Mouse (Mus musculus) kidney, adult 2 months (tissue): ENCODE measurements at regions not wholly inside any gene's neighbourhood (a gene's known extent, or its start where the extent isn't known, plus 50 kb on each side); places are given as distances from the start of the nearest gene placed in this dataset.

Source experiments
- CTCF ChIP-seq: fragments of 200-500 bp; conservative IDR thresholded peaks from 2 replicates; pipeline ENCODE4 v1.5.1; 2011; ENCODE audit warnings: low read depth, mild to moderate bottlenecking, control low read depth, low read length, moderate library complexity, mixed read lengths; ENCODE audit not compliant: insufficient read depth, insufficient read length
- POLR2A ChIP-seq: fragments of 200-500 bp; IDR thresholded peaks from one replicate; pipeline ENCODE4 v1.6.1; 2011; ENCODE audit warnings: low read depth, low read length, control low read depth

GRCm38 (mm10) chr10:14314004-14314581, 231.4 kb downstream of the Adgrg6 start:
- no peak for TF ChIP-seq POLR2A
- TF ChIP-seq CTCF, result no peak
